Mouse (Mus musculus) urinary bladder, adult 2 months (tissue): ENCODE results near the gene Ap2a2. TPM values are rescaled to one million over a fixed set of nuclear protein-coding genes. Genes with fewer than 3 reads are reported as not detected.

ENCODE experiments used
- DNase-seq: peaks from one replicate; pipeline ENCODE4 v3.0.0; 2022; ENCODE audit warnings: low spot score
- polyA plus RNA-seq: library from polyadenylated mRNA; depleted of rRNA; stranded (reverse); fragments of >200 nt; gene quantifications from 2 replicates; pipeline ENCODE4 v1.2.3, GENCODE M21; 2012; rRNA removed

Gene Ap2a2
- polyA plus RNA-seq: 19.8 and 32.9 TPM in 2 replicates

DNA sequence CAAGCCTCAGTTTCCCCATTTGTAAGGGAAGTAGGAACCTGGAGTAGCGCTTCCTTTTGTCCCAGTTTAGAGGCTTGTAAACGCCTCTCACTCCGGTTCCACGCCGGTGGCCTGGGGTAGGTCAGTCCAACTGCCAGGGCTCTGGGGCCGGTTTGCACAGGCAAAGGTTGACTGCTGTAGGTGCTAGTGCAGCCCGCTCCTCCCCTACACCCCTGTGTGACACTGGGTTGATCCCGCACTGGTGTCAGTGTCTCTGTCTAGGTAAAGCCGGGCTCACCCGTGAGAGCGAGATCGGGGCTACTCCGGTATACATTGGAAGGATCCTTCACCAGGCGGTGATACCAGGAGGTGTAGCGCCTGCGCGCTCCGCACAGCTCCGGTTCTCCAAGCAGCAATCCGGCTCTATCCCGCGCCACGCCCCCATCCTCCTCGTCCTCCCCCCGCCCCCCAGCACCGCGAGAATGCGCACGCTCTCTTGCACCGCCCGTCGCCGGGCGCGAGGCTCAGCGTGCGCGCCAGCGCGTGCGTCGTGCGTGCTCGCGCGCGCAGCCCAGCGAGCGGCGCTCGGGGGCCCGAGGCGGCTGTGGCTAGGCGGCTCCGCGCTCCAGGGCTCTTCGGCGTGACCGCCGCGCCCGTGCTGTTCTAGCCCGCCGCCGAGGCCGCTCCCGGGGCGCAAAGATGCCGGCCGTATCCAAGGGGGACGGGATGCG lies at the start of gene Ap2a2:
TSS of gene Ap2a2 (plus strand) at position 492 of the 710 bp plus-strand sequence.
- DNase-seq: peak; percentile 83

DNA sequence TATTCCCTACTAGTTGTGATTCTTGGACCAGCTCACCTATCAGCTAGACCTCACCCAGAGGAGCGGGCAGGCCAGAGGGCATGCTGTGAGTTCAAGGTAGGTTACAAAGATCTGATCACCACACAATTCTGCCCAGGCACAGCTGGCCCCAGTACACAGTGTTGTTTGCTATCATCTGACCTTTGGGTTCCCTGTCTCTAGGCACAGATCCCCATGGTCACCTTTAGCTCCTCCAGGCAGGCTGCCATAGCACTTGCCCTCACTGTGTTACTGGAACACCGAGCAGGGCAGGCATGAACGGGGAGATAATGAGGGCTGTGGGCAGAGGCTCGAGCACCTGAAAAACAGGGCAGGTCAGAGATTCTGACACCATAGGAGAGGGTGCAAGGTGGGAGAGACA lies 44.3 kb upstream of the Ap2a2 start:
- DNase-seq: no peak

DNA sequence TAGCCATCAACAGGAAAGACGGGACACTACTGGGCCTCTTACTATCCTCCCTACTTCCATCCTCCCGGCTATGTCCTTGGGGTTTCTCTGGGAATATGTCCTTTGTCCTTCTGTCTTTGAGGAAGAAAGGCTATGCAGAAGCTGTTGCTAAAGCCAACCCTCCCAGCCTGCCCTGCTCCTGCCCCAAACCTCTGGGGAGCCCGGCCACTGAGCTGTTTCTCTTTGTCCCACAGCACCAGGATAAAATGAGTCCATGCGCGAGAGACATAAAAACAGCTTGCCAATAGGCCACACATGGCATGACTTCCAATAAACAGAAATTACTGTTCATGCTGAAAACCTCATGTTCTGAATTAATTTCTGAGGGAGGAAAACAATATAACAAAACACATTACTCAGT lies 43.7 kb upstream of the Ap2a2 start:
- DNase-seq: no peak

DNA sequence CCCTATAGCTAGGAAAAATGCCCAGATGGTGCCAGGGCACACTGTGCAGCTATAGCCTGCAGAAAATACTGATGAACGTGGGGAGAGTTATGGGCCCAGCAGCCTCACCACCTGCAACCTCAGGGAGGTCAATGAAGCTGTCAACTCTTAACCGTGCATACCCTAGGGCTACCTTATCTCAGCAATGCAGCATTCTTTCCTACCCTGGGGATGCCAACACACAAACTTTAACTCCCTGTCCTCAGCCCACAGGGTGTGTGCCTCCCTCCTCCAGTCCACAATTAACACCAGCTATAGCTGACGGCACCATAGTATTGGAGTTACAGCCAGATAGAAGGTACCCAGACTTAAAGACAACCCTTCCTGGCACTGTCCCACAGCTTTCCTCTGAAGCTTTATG lies 43.0 kb upstream of the Ap2a2 start:
- no peak for DNase-seq

DNA sequence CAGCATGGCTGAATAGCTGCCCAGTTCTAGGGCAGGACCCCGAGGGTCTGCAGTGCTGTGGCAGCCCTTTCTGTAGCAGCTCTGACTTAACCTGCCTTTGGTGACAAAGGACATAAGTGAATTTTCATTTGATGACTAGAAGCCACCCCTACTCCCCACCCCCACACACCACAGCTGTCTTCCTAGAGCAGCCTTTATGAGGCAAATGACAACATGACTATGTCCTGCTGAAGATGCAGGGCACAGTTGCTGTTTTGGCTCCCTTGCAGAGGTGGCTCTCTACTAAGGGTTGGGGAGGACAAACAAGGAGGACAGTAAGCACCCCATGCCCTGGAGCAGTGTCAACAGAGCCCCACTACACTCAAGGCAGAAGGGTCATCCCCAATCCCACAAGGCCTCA lies 42.2 kb upstream of the Ap2a2 start:
- no peak for DNase-seq

DNA sequence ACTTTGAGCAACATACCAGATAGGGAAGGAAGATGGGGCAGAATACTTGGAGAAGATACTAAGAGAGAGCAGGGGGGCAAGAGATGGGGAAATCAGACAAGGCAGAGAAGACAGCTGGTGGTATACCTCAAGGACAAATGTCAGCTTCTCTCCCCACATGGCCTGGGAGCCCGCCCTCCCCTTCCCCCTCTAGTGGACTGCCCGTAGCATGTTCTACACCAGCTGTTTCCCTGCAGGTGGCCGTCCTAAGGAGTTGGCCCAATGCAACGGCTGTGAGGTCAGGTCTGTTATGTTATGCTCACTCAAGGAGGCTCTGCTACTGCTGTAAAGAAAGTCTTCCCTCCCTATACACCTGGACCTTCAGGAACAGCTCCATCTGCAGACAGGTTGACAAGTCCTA lies 39.0 kb upstream of the Ap2a2 start:
- no peak for DNase-seq

DNA sequence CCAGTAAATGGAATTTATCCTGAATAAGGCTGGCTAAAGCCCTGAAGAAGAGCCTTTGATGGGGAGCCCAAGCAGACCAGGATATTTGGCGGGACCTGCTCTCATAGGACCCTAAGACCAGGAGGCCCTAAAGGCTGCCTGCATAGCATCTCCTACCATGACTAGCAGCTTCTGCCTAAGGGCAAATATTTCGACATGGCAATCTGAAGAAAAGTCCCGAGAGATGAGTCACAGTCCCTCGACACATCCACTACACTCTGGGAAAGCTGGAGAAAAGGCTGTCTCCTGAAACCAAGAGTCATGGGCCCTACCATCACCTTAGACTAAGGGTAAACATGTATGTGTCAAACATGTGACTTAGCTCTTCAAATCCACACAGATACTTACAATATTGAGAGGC lies 37.7 kb upstream of the Ap2a2 start:
- no peak for DNase-seq

DNA sequence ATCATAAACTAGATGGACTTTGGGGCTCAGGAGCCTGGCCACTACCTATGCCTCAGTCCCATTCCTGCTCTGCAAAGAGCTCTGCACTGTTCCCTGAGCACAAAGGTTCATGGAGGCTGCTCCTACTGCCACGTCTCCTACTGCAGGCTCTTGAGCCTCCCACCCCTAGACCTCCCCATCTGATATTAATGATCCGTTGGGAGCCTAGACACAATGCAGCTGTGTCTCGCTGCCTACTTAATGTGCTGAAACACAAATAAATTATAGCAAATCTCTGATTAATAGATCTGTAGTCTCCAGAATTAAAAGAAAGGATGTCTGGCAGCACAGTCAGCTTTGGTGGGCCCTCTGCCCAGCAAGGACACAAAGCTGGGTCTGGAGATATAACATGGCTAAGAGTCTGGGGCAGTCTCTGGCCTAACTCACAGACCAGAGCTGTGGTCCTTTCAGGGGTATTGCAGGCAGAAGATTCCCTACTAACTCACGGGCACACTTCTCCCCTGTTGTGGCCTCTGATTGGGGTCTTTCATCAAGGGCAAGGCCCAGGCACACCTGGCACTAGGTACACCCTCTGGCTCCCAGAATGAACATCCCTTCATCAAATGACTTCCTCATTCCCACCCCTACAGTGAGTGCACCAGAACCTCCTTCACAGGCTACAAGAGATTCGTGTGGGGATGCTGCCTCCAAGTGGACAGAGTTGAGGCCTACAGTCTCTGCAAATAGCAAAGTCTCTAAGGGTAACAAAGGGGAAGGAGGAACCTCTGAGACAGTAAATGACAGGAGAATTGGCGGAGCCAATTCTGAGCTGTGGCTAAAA lies 37.0 kb upstream of the Ap2a2 start:
- DNase-seq: no peak

DNA sequence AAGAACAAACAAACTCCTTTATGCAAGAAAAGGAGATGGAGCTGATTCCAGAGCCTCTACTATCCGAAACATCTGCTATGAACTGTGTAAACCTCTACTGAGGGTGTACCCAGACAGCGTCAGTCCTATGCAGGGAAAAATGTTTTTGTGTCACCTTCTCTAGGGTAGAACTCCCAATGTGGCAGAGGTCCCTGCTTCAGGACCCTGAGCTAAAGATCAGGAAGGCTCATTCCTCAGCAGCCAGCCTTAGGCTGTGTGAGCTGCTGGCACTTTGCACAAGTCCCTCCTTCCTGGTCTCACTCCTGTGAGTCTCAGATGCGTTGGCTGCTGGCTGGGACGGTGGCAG lies 36.4 kb upstream of the Ap2a2 start:
- no peak for DNase-seq

DNA sequence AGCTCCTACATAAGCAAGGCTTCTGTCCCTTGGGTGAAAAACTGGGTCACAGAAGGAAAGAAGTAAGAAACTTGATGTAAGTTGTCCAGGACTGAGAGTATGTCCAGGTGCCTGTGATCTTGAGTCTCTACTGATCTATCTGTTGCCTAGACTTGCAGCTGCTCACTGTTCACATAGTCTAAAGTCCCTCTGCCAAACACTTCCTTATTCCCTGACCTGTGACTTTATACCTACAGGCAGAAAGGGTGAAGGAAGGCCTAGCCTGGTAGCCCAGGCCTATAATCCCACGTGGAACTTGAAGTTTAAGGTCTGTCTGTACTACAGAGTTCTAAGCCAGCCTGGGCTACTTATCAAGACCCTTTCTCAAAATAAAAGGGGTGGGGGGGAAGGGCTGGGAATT lies 26.4 kb upstream of the Ap2a2 start:
- no peak for DNase-seq

DNA sequence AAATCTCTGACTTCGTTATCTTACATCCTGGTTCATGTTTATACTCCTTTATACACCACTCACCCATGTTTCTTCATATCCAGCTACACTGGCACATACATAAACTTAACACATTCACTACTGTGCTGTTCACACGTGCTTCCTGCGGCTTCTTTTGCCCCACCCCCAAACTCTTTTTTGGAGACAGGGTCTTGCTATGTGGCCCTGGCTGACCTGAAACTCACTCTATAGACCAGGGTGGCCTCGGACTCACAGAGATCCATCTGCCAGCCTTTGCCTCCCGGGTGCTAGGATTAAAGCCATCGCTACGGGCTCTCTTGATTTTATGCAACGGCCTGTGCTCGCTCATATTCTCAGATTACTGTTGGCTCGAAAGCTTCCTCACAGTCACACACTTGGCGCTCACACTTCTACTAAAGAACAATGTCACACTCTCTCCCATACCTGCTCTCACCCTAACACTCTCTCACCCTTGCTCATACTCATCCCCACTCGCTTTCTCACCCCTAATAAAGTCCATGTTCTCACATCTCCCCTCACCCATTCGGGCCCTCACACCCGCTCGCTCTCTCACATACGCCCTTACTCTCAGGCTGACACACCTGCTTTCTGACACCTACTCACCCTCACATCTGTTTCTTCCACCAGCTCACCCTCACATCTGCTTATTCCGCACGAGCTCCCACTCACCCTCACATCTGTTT lies 23.0 kb upstream of the Ap2a2 start:
- no peak for DNase-seq

DNA sequence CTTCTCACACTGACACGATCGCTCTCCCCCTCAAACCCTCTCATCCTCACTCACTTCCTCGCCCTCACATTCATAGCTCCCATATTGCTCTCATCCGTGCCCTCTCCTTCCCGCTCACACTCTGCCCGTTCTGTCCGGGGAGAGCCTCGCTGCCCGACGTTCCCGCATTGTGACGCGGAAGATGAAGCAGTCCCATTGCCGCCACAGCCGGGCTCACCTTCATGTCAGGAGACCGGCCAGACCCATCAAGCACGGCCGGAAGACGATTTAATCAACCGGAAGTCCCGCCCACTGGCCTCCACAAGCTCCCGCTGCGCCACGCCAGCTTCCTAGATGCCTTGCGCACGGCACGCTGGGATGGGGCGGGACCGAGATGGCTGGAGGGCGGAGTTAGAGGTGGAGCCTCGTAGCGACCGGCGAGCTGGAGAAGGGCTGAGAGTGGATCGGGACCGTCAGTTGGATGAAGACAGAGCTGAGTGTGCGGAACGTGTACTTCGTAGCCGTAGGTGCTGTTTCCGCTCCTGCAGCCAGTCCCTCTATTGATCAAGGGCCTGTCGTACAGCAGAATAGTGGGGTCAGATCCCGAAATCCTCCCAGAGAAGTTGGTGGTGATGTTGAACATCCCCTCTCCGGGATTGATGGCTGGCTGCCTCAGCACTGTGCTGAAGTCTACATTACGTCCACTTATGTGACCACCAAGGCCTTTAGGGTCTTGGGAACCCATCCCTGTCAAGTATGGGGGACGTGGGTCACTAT lies 22.2 kb upstream of the Ap2a2 start, which contains the start of gene Chid1:
TSS of gene Chid1 (minus strand) at position 302 of the 756 bp plus-strand sequence.
- DNase-seq: peak; percentile 92

DNA sequence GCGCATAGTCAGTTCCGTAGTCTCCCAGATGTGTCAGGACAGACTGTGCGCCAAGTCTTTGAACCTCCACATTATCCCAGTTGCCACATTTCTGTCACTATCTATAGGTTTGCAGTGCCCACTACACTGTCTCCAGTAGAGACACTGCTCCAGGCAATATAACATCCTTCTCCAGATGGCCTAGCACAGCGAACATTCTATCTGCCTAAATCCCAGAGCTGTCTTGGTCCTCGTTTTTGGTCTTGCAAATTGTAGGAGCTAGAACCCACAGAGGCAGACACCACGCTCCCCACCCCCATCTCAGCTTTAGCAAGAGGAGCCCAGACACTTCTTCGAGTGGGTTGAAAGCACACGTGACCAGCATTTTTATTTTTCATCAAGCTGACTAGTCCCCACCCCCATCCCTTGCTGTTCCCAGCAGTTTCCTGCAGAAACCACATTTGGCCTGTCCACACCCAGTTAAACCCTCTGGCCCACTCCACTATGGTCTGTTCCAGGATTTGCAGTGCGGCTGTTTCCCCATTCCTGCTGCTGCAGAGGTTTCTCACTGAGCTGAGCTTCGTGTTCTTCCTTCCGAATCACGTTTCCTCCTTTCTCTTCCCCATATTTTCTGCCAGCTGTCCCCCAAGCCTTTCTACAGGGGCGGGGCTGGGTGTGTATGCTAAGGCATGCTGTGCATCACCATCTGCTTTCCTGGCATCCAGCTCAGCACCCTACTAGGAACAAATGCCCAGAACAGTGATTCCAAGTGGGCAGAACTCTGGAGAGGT lies 21.5 kb upstream of the Ap2a2 start:
- no peak for DNase-seq

DNA sequence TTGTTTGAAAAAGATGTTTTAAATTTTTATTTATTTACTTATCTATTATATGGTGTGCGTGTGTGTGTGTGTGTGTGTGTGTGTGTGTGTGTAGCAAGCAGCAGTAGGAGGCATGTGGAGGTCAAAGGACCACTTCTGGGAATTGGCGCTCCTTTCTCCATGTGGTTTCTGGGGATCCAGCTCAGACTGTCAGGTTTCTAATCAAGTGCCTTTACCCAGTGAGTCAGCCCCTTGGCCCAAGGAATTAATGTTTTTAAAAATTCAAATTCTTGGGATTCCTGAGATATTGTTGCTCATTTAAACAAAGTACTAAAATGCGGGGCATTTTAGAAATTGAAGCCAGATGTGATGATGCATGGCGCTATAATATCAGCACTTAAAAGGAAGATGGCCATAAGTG lies 20.3 kb upstream of the Ap2a2 start:
- DNase-seq: no peak

DNA sequence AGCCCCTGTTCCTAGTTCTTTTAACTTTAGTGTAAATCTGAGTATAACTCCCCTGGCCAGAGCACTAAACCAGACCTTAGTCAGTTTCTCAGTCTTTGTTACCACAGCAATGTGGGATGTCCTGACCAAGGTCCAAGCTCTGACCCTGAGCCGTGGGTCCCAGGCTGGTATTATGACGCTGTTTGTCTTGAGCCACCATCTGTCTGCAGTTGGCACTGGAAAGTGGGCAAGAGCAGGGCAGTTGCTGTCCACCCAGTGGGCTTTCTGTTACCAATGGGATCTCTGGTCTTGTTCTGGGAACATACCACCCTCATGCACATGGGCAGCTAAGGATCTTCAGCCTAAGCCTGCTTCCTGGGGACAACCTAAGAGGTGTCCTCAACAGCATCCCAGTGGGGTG lies 19.4 kb upstream of the Ap2a2 start:
- no peak for DNase-seq

DNA sequence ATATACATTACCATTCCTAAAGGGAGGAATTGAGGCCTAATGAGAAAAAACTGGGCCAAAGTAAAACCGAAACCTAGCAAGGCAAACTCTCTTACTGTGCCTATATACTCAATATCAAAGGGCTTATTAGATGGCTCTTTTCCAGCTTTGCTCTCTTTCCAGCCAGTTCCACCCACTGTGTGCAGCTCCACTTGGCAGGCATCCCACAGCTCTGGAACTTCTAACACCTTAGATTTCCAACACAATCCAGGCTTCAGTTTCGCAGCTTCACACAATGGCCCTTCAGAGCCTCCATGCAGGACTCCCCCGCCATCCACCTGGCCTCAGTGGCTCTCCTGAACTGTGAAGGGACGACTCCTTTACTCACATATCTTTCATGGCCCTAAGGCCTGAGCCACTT lies 17.3 kb upstream of the Ap2a2 start:
- no peak for DNase-seq

DNA sequence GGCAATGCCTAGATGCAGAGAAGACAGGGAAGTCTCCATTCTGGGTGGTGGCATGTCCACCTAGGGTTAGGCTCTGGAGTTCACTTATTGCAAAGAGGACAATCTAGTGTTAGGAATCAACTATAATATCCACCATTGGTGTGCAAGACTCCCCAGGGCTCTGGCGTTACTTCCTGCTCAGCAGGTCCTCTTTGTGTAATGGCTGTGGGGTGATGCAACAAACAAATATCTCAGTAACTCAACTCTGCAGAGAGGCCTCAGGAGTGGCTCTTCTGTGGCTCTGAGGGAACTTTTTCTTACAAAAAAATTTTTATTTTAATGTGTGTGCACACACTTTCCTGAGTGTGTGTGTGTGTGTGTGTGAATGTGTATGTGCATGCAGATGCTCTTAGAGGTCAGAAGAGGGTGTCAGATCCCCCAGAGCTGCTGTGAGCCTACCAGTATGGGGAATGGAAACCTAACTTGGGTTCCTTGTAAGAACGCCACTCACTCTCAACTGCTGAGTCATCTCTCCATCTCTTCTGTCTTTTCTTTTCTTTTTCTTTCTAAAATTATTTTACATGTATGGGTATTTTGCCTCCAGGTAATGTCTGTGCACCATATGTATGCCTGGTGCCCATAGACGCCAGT lies 12.4 kb upstream of the Ap2a2 start:
- no peak for DNase-seq

DNA sequence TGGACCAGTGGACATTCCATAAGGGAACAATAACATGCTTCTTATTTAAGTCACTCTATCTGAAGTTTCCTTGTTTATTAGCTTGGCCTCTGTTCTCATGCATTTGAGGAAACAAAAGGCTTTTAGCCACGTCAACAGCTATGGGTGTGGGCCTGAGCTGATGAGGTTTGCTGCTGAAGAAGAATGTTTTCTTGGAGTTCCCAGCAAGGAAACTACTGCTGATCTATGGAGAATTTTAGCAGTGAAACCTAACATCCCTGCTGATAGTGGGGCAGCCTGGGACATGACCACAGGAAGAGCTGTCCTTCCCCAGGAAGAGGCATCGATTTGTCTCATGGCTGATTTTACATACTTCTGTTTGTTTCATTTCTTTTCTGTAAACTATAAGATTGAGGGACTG lies 11.5 kb upstream of the Ap2a2 start:
- no peak for DNase-seq

DNA sequence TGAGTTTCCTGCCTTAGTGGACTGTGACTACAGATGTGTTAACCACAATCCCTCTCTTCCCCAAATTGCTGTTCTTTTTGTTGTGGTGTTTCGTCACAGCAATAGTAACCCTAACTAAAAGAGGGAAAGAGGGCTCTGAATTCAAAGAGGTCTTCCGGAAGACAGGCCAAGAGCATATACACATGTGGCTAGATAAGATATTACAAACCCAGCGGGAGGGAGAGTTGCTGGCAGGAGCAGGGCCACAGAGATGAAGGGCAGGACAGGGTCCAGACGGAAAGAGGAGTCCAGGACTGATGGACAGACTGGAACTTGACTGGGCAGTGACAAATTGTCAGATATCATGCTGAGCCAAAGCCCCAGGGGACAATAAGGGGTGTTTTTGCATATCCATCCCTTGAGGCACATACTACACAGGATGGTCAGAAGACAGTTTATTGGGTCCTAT lies 3.6 kb upstream of the Ap2a2 start:
- DNase-seq: no peak

DNA sequence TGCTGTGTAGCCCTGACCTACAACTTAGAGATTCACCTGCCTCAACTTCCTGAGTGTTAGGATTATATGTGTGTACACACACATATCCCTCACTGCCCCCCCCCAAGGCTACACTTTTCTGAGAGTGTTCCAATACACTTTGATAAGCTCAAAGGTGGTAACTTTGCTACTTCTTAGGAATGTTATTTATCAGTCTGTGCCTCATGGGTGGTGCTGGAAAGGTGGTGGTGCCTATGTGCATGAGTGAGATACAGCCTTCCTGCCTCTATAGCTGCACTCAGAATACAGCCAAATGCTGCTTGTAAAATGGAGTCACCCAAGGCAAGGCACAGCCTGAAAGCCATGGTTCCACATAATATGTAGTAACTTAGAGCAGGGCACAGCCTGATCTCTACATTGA lies 3.0 kb upstream of the Ap2a2 start:
- DNase-seq: no peak
